Mouse (Mus musculus) thymus, adult 18-20 months (tissue): ENCODE data around the gene Rars.
A peak's percentile ranks its signal among the peaks of the same experiment; 100 is the strongest.
"Not testable (repeated sequence)": the region's sequence is repeated elsewhere in the genome, so short reads cannot be mapped to it uniquely, and the experiment has no call there.

Source experiments
- DNase-seq, 2 experiments: peaks; one replicate each; pipeline ENCODE4 v3.0.0; 2022; ENCODE audit warnings: mixed read lengths in 2 of 2

Rars gene

GRCm38 (mm10) chr11:35834022-35834760, at the start of gene Rars:
Gene Rars, minus strand, starts transcription at chr11:35834506.
- peak; percentile 81 to 90 for DNase-seq

DNA sequence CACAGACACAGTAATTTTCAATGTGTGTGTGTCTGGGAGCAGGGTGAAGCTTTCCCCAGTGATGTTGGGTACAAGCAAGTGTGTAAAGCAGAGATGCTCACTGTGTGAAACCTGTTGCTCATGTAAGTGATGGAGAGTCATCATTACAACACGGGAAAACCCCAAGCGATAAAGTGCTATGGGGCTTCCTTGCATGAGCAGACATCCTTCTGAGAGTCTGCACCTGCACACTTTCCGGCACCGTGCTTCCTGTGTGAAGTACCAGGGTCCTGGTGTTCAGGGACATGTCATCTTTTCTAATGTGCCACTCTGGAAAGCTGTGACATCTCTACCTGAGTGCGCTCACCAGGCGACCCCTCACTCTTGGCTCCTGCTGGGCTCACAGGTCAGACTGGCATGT, 48.5 kb upstream of the Rars start:
- no peak for DNase-seq

GRCm38 (mm10) chr11:35878559-35878897, 44.2 kb upstream of the Rars start:
- DNase-seq: no peak

DNA sequence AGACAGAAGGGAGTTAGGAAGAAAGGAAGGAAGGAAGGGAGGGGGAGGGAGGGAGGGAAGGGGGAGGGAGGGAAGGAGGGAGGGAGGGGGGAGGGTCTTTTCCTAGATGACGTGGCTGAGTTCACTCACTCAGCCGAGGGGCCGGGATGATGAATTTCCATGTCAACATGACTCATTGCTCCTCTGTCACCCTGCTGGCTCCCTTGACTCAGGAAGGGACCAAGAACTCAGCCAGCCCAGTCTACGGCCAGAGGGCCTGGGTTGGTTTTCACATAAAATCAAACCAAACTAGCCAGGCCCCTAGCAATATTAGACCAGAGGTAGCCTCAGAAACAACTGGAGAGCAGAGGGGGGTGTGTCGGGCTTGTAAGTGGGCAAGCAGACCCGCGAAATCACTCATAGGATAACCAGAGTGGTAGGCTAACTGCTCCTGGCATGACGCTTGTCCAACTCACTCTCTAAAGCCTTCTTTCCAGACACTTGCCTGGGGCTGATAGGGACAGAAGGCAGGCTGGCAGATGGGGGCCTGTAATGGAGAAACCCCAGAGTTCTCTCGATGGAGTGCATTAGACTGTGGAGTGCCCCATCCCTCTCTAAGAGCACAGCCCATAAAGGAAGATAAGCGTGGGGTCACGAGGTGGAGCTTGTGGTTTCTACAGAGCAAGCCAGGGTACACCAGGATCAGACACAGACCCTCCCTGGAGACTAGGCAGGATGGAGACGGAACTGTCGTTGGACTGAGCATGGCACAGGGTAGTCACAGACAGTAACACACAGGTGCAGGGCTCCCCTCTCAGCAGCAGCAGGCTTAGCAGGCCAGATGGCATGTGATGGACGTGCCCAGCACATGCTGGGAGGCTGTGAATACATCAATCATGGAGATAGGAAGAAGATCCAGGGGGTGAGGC, 43.6 kb upstream of the Rars start:
- DNase-seq: no peak

DNA sequence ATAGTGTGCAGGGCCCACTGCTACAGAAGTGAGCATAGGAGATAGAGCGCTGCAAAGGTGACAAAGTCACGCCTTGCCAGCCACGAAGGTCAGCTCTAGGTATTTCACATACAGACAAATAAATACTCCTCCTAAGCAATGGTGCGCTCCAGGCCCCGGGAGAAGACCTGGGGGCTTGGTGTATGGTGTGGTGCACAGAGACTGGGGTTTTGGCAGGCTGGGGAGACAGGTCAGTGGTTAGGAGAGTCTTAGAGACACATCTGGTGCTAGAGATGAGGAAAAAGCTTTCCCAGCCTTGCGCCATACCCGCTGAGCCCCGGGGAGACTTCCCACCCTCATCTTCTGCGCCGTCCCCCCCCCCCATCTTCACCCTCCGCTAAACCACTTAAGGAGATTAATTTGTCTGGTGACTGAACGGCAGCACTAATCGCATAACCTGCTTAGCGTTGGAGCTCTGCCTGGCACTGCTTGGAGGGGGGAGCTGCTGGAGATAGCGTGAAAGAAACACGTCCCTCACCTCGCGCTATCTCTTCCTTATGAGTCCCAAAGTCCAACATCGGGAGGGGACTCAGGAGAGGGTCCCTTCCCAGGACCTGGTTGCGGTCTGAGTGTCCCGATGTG, 39.4 kb upstream of the Rars start:
- DNase-seq: no peak

- no peak for DNase-seq
Measured at GRCm38 (mm10) chr11:35870961-35871360, 36.7 kb upstream of the Rars start.

DNA sequence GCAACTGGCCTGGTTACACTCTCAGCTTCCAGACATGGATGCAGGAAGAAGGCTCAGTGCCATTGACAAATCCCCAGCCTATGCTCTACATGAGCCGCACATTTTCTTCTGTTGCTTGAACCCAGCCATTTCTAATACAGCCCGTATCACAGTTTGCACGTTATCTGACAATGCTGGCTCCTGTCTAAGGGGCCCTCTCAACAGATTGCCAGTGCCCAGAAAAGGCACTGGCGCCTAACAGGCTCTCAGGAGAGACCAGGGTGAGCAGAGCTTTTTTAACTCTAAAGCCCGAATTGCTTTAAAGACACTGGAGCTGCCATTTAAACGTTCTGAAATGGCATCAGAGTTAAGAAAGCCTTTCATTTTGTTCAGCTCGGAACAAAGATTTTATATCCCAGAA, 31.8 kb upstream of the Rars start:
- no peak for DNase-seq

DNA sequence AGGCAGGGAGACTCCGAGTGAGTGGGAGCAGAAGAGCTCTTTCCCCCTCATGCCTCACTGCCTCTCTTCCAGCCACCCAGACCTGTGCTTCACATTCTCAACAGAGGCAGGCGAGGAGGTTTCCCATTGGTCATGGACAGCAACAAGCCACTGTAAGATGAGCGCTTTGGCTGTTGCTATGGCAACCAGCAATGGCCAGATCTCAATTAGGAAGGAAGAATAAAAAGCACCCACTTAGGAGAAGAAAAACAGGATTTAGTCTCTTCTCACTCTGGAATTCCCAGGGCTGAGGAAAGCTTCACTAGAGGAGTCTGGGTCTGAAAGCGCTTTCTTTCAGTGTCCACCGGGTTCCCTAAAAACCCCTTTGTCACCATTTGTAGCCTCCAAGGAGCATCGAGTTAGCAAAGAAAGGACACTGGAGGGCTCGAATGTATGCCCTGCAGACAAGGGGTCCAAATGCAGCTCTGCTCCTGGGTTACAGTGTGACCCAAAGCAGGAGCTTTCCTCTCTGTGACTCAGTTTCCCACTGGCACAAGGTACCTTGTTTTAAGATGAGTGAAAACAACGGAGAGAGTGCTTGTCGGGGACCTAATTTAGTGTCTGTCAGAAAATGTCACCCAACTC, 30.8 kb upstream of the Rars start:
- DNase-seq: no peak

DNA sequence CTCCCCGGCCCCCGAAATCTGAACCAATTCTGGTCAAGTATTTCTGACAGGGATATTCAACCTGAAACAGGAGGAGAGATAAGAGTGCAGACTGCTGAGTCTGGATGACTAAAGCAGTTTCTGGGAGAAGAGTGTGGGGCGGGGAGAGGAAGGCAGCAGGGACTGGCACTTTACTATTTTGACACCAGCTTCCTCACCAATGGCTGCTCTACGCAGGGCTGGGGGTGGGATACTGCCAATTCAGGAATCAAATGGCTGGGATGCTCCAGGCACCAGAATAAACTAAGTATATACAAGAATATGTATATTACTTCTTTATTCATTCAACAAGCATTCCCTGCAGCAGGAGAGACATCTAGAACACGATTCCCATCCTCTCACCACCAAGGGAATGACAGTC, 29.3 kb upstream of the Rars start:
- no peak for DNase-seq

- DNase-seq: no peak
Measured at GRCm38 (mm10) chr11:35857395-35858067, 23.2 kb upstream of the Rars start.

- DNase-seq: no peak
Measured at GRCm38 (mm10) chr11:35856359-35857040, 22.2 kb upstream of the Rars start.

DNA sequence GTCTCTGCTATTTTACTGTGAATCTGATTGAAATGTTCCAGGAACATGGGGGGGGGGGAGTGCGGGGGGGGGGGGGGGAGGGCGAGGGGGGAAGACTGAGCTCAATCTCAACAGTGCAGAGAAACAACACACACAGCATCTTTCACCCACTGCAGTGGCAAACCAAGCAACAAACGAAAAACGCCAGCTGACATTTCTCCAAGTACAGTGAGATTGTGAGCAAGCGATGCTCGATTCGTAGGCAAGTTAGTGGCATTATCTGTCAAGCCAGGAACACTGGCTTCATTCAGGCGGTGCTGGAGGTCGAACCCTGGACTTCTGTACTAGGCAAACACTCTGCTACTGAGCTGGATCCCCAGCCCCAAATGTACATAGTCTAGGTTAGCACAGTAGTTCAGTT, 21.3 kb upstream of the Rars start:
- DNase-seq: no peak

GRCm38 (mm10) chr11:35854941-35855340, 20.6 kb upstream of the Rars start:
- no peak for DNase-seq

DNA sequence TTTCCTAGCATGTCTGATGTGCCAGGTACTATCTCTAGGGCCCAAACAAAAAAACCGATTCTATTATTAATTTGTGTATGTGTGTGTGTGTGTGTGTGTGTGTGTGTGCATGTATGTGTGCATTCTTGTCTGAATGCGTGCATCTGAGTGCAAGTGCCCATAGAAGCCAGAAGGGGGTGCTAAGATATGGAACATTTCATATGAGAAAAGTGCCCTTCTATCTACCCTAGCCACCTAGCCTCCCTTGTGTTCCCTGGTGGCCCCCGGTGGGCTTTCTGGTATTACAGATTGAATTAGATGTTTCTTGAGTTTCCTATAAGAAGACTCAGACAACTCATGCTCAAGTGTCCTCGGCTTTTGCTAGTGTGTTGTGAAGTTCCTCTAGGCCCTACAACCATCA, 19.3 kb upstream of the Rars start:
- no peak for DNase-seq

GRCm38 (mm10) chr11:35852731-35853130, 18.4 kb upstream of the Rars start:
- no peak for DNase-seq

DNA sequence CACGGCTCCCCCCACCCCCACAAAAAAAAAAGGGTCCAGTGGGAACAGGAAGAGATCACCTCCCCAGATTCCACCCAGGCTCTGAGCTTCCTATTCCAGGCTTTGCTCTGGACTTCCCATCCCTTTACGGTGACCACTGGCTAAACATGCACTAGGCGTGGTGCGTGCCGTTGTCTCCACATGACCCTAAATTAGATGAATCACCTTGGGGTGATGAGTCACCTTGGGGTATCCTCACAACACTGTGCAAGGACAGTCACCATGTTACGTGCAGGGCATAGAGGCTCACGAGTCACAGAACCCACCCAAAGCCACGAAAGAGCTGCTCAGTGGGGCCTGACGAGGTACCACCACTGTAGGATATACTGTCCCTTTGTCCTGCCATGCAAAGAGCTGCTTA, 10.0 kb upstream of the Rars start:
- DNase-seq: no peak

GRCm38 (mm10) chr11:35842560-35842959, 8.3 kb upstream of the Rars start:
- not testable (repeated sequence) for DNase-seq

GRCm38 (mm10) chr11:35841738-35842325, 7.5 kb upstream of the Rars start:
- no peak for DNase-seq

DNA sequence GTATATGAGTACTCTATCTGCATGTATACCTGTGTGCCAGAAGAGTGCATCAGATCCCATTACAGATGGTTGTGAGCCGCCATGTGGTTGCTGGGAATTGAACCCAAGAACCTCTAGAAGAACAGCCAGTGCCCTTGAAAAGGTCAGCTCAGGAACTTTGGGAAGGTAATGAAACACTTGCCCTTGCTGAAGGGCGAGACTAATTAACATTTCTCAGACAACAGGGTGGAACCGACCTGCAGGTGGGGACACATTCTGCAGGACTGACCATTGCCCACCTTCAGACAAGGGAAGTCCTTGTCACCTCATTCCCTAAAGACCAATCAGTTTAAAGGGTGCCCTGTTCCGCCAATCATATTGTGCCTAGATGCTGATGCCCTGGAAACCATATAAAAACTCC, 6.5 kb upstream of the Rars start:
- not testable (repeated sequence) for DNase-seq

DNA sequence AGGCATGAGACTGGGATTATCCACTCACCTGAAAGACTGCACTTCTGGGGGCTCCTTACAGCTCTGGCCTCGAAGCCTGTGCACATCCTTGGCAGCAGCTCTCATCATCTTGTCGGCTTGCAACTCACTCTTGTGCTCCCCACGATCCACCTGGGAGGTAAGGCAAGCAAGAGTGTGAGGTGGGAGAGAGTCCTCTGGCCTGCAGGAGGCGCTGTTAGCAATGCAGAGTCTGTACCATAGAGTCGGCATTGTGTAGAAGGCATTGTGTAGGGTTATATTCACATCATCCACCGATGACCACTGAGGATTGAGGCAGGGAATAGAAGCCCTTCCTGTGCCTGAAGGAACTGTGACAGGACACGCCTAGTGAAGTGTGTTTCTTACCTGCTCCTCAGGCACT, 6.0 kb upstream of the Rars start:
- DNase-seq: no peak
